Mouse (Mus musculus): ENCODE results near the gene Ddah1. TPM values are rescaled to one million over a fixed set of nuclear protein-coding genes. Genes with fewer than 3 reads are reported as not detected.

Gene Ddah1
- polyA plus RNA-seq, 1 experiment from 2014 or later = 22.4 TPM

Other genes with a start within 250 kb of the Ddah1 start
- 25.9 and 27.9 TPM in 2 replicates for gene Znhit6, start 182.5 kb upstream of the Ddah1 start, polyA plus RNA-seq (2015; fragmentation: Nextera tagmentation; extraction: Ambion mirVana)
- 60.1 and 78.3 TPM in 2 replicates for gene Ccn1, start 108.7 kb upstream of the Ddah1 start, polyA plus RNA-seq (2015; fragmentation: Nextera tagmentation; extraction: Ambion mirVana)
- 51.3 and 52.0 TPM in 2 replicates for gene Bcl10, start 164.1 kb downstream of the Ddah1 start, polyA plus RNA-seq (2015; fragmentation: Nextera tagmentation; extraction: Ambion mirVana)
- 44.9 and 46.9 TPM in 2 replicates for gene 2410004B18Rik, start 179.3 kb downstream of the Ddah1 start, polyA plus RNA-seq (2015; fragmentation: Nextera tagmentation; extraction: Ambion mirVana)
- 2.4 and 2.5 TPM in 2 replicates for gene Syde2, start 229.2 kb downstream of the Ddah1 start, polyA plus RNA-seq (2015; fragmentation: Nextera tagmentation; extraction: Ambion mirVana)